Mouse (Mus musculus): ENCODE results near the gene Vti1a.

Gene Vti1a

GRCm38 (mm10) chr19:55562487-55563147 lies 246.5 kb downstream of the Vti1a start:
- DNase-seq (ENCODE audit: low spot score) = no peak

- DNase-seq (ENCODE audit: low spot score) = no peak
Measured at GRCm38 (mm10) chr19:55563148-55563651, 247.1 kb downstream of the Vti1a start.

- DNase-seq (ENCODE audit: low spot score) = no peak
Measured at GRCm38 (mm10) chr19:55564104-55564938, 248.2 kb downstream of the Vti1a start.

GRCm38 (mm10) chr19:55565111-55565510 lies 249.0 kb downstream of the Vti1a start:
- DNase-seq (ENCODE audit: low spot score) = no peak

GRCm38 (mm10) chr19:55565523-55566369 lies 249.7 kb downstream of the Vti1a start:
- DNase-seq (ENCODE audit: low spot score) = no peak

GRCm38 (mm10) chr19:55569114-55569513 lies 253.0 kb downstream of the Vti1a start:
- no peak for DNase-seq (ENCODE audit: low spot score)

- no peak for DNase-seq (ENCODE audit: low spot score)
Measured at GRCm38 (mm10) chr19:55569894-55570293, 253.8 kb downstream of the Vti1a start.

- DNase-seq (ENCODE audit: low spot score) = no peak
Measured at GRCm38 (mm10) chr19:55570520-55571296, 254.6 kb downstream of the Vti1a start.

GRCm38 (mm10) chr19:55571486-55571885 lies 255.4 kb downstream of the Vti1a start:
- no peak for DNase-seq (ENCODE audit: low spot score)

- DNase-seq (ENCODE audit: low spot score) = peak; percentile 48
Measured at GRCm38 (mm10) chr19:55577306-55578042, 261.4 kb downstream of the Vti1a start.

GRCm38 (mm10) chr19:55578094-55579085 lies 262.3 kb downstream of the Vti1a start:
- DNase-seq (ENCODE audit: low spot score) = peak; percentile 87

- DNase-seq (ENCODE audit: low spot score) = no peak
Measured at GRCm38 (mm10) chr19:55579310-55579709, 263.2 kb downstream of the Vti1a start.

- DNase-seq (ENCODE audit: low spot score) = no peak
Measured at GRCm38 (mm10) chr19:55580152-55580551, 264.1 kb downstream of the Vti1a start.

GRCm38 (mm10) chr19:55580667-55581066 lies 264.6 kb downstream of the Vti1a start:
- no peak for DNase-seq (ENCODE audit: low spot score)

GRCm38 (mm10) chr19:55582896-55583653 lies 267.0 kb downstream of the Vti1a start:
- no peak for DNase-seq (ENCODE audit: low spot score)

- peak; percentile 23 for DNase-seq (ENCODE audit: low spot score)
Measured at GRCm38 (mm10) chr19:55585270-55586224, 269.5 kb downstream of the Vti1a start.

- no peak for DNase-seq (ENCODE audit: low spot score)
Measured at GRCm38 (mm10) chr19:55587638-55588421, 271.7 kb downstream of the Vti1a start.

All from MN1 (cell line).